Mouse (Mus musculus) hindbrain, embryonic 10.5 days (tissue): ENCODE measurements around the gene Hectd2. TPM values are rescaled to one million over a fixed set of nuclear protein-coding genes. Genes with fewer than 3 reads are reported as not detected.

ENCODE experiments used
- DNase-seq: peaks from one replicate; pipeline ENCODE4 v3.0.0-alpha.2; 2017; ENCODE audit warnings: low spot score
- H3K27ac ChIP-seq: fragments of 300-500 bp; sonication (generic); 2 replicates; pipeline ENCODE4 v1.5.1; 2016; ENCODE audit warnings: mild to moderate bottlenecking, moderate library complexity
- H3K27me3 ChIP-seq: fragments of 300-500 bp; sonication (generic); 2 replicates; pipeline ENCODE4 v1.6.1; 2016; ENCODE audit warnings: mild to moderate bottlenecking; ENCODE audit not compliant: poor library complexity, insufficient read depth, severe bottlenecking
- H3K36me3 ChIP-seq: fragments of 300-500 bp; sonication (generic); 2 replicates; pipeline ENCODE4 v1.6.1; 2016; ENCODE audit warnings: mild to moderate bottlenecking, moderate library complexity
- H3K4me1 ChIP-seq: fragments of 300-500 bp; sonication (generic); replicated peaks from 2 replicates; pipeline ENCODE4 v1.6.1; 2016; ENCODE audit warnings: mild to moderate bottlenecking
- H3K4me3 ChIP-seq: fragments of 300-500 bp; sonication (generic); 2 replicates; pipeline ENCODE4 v1.5.1; 2016; ENCODE audit warnings: mild to moderate bottlenecking, moderate library complexity
- H3K9me3 ChIP-seq: fragments of 300-500 bp; sonication (generic); 2 replicates; pipeline ENCODE4 v1.6.1; 2016; ENCODE audit warnings: mild to moderate bottlenecking, moderate library complexity
- WGBS: fragments of 180-500 bp; shearing (Covaris S2); methylation state at CpG from one replicate; pipeline ENCODE4 v1.1.7; 2016; 5-methylcytosine and 5-hydroxymethylcytosine counted together
- polyA plus RNA-seq: library from polyadenylated mRNA; unstranded; fragments of >200 nt; fragmentation: Nextera tagmentation; extraction: Ambion mirVana; gene quantifications from 2 replicates; pipeline ENCODE4 v1.2.1, GENCODE M21; 2016

Hectd2 gene
- polyA plus RNA-seq, 1 experiment from 2014 or later, result 7.4 TPM

DNA sequence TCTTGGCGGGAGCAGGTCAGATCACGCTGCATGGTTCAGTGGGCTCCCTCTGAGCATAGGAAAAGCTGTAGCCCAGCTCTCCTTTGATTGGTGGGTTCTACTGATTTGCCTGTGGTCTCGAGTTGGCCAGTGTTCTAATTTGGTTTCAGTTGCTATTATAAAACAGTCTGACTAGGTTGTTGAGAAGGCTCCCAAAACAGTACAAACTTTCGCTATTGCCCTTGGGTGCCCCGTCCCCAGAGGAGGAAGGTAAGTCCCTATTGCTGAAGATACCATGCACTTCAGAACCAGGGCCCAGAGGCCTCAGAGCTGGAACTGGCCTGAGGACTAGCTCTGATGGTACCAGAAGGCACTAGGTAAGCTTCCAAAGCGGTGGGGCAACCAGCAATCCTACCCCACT, 112.9 kb downstream of the Hectd2 start:
- H3K4me3 ChIP-seq, result no peak overlapping the region
- peaks cover 33% of the 10 kb centered on the region for H3K4me1 ChIP-seq
- no peaks in the 10 kb centered on the region for H3K36me3 ChIP-seq
- no peak for DNase-seq
- H3K9me3 ChIP-seq, result no peaks in the 10 kb centered on the region
- H3K27me3 ChIP-seq, result no peaks in the 10 kb centered on the region
- no peak overlapping the region for H3K27ac ChIP-seq
- WGBS, result 90% methylated on average over 6 of the region's 6 CpGs

DNA sequence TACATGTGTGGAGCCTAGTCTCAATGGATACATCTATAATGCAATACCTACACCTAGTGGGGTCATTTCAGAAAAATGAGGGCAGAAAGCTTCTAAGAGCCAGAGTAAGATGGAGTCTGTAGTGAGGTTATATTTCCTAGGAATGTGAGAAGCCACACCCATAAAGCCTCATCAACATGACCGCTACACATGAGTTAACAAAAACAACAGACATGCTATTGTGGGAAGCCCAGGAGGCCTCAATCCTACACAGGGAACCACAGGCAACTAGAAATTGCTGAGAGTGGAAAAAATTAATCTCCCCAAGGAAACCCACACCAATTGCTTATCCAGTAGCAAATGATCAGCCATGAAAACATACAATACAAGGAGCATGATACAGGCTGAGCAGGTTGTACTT, 113.7 kb downstream of the Hectd2 start:
- Histone ChIP-seq H3K4me3 (no peak overlapping the region), H3K4me1 (peaks cover 33% of the 10 kb centered on the region), H3K27me3 (no peaks in the 10 kb centered on the region), H3K27ac (no peak overlapping the region), H3K9me3 (no peaks in the 10 kb centered on the region), H3K36me3 (no peaks in the 10 kb centered on the region)
- WGBS, result 88% methylated on average over 1 of the region's 1 CpGs
- no peak for DNase-seq

DNA sequence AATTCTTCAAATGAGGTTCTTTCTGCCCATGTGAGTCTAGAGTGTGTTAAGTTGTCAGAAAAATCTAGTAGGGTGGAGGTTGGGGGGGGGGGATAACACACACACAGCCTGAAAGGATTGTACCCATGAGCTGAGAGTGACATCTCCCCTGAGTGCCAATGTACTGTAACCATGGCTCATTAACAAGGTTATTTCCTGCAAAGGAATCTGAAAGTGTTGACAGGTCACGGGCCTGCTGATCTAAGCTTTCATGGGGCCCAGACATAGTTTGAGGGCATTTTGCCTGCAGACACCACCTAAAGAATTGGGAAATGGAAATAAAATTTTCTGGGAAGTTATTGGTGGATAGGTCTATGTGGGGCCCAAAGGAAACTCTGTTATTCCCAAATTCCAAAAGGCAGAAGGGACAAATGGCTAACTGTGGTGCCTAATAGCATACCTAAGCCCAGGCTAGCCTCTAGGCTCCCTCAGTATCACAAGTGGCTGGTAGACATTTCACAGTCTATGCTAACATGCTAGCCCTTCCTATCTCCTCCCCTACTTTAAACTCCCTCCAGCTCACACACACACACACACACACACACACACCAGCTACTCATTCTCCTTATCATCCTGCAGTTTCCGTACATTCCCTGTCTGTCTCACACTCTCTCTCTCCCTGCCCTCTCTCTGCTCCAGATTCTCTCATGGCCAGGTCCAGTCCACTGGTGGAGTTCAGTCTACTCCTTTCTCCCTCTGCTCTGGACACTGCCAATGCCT, 114.6 kb downstream of the Hectd2 start:
- Histone ChIP-seq H3K27me3 (no peaks in the 10 kb centered on the region), H3K27ac (peak overlapping the region; percentile 69), H3K4me1 (peaks cover 33% of the 10 kb centered on the region), H3K9me3 (no peaks in the 10 kb centered on the region), H3K4me3 (no peak overlapping the region), H3K36me3 (no peaks in the 10 kb centered on the region)
- no peak for DNase-seq
- 62% methylated on average over 2 of the region's 2 CpGs for WGBS

DNA sequence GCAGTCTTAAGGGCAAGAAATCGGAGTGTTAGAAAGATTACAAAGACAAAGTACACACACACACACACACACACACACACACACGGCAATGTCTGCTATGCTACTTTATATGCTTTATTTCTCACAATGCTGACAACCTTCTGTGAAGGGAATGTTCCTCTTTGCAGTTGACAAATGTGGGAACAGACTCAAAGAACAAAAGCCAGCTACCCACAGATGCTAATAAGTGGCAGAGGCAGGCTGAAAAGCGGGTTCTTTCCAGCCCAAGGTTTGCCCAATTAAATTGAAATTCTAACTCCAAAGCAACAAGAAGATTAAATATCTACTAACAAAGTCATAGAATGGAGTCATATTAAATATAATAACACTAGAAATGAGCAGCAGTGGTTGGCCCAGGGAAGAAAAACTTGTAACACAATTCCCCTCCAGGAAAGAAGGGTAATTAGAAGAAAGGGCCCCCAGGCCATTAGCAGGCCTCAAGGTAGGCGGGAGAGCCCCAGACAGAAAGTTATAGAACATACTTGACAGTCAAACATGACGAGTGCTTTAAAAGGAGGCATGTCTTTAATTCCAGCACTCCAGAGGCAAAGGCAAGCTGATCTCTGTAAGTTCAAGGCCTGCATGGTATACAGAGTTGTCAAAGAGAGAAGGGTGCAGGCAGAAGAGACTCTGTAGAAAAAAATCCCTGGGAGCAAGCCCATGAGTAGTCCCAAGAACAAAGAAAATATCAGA, 115.4 kb downstream of the Hectd2 start:
- peak overlapping the region; percentile 69 for H3K27ac ChIP-seq
- no peaks in the 10 kb centered on the region for H3K9me3 ChIP-seq
- peaks cover 28% of the 10 kb centered on the region for H3K4me1 ChIP-seq
- no peaks in the 10 kb centered on the region for H3K27me3 ChIP-seq
- DNase-seq, result no peak
- no peak overlapping the region for H3K4me3 ChIP-seq
- WGBS, result 53% methylated on average over 5 of the region's 5 CpGs
- no peaks in the 10 kb centered on the region for H3K36me3 ChIP-seq

Other genes starting within 250 kb of the Hectd2 start
- gene Pcgf5, start 206.3 kb upstream of the Hectd2 start, polyA plus RNA-seq, result 11.4 and 11.8 TPM in 2 replicates
- gene Ppp1r3c, start 182.0 kb downstream of the Hectd2 start, polyA plus RNA-seq, result 2.6 and 4.5 TPM in 2 replicates